Mouse (Mus musculus): Measurements from ENCODE around the gene Vmn1r50.
"Not testable (repeated sequence)": the region's sequence is repeated elsewhere in the genome, so short reads cannot be mapped to it uniquely, and the experiment has no call there.

Vmn1r50 gene

GRCm38 (mm10) chr6:90101130-90101529 is at the start of gene Vmn1r50:
Gene Vmn1r50, plus strand, starts transcription at chr6:90101430.
- DNase-seq (ENCODE audit: low spot score) = no peak

GRCm38 (mm10) chr6:90078406-90078805 is 22.8 kb upstream of the Vmn1r50 start, which contains the start of gene Vmn1r49:
Gene Vmn1r49, minus strand, starts transcription at chr6:90078506.
- no peak for DNase-seq (ENCODE audit: low spot score)

GRCm38 (mm10) chr6:90100566-90100965 is 664 bp upstream of the Vmn1r50 start:
- no peak for DNase-seq (ENCODE audit: low spot score)

DNA sequence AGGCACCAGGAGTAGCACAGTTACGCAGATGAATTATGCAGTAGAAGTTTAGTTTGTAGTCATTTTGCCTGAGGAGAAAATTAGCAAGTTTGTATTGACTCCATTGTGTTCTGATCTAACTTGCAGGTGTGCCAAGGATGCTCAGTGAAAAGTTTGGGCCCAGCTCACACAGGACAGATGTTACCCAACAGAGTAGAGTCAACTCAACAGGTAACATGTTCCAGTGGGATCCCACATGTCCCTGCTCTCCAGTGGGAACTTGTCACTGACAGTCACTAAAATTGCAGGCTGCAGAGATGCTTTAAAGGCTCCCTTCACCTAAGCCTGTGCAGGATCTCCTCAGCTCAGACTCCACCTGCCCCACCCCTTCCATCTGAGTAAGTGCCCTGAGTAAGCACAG is 21.1 kb downstream of the Vmn1r50 start, which contains the start of gene Vmn1r51:
Vmn1r51 (plus strand) TSS at position 301 of the 400 bp plus-strand sequence.
- not testable (repeated sequence) for DNase-seq (ENCODE audit: low spot score)

All from testis, postnatal 14 days (tissue).